Mouse (Mus musculus): ENCODE results near the gene Ncoa1.

DNA sequence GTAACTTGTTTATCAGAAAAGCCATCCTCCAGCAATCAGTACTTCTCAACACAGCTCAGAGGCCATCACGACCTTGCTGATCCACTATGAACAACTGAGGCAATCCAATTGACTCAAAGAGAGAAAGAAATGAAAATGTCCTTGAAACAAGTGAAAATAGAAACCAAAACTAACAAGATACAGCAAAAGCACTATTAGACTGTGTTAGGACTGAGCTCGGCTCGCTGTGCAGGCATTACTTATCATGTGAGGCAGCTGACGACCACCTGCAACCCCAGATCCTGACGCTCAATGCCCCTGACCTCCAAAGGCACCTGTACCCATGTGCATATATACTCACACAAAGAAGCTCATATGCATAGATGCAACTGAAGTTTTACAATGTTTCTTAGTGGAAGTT, 40.8 kb downstream of the Ncoa1 start:
- TF ChIP-seq ZC3H11A (IDR thresholded peaks at IDR 0.05; ENCODE audit: borderline replicate concordance, low read depth, low read length) (no peak), HCFC1 (IDR thresholded peaks at IDR 0.05; ENCODE audit: borderline replicate concordance, insufficient read depth, low read length) (no peak), ZNF384 (IDR thresholded peaks at IDR 0.05; ENCODE audit: low read depth, low read length) (no peak)
